Mouse (Mus musculus) C3H10T1/2 (cell line): ENCODE measurements around the gene Ncbp3. TPM values are rescaled to one million over a fixed set of nuclear protein-coding genes. Genes with fewer than 3 reads are reported as not detected.

Experiments used
- polyA plus RNA-seq, 2 experiments: library from polyadenylated mRNA; unstranded; fragments of >200 nt; fragmentation: generic; extraction: Trizol; gene quantifications; one replicate each; pipeline ENCODE4 v1.2.1; 2012; ENCODE audit warnings: missing spikeins in 2 of 2

Gene Ncbp3
- 1 to 10 TPM in 1 of 2 experiments, under 1 TPM in 1; 0.56 to 3.9 TPM for polyA plus RNA-seq

DNA sequence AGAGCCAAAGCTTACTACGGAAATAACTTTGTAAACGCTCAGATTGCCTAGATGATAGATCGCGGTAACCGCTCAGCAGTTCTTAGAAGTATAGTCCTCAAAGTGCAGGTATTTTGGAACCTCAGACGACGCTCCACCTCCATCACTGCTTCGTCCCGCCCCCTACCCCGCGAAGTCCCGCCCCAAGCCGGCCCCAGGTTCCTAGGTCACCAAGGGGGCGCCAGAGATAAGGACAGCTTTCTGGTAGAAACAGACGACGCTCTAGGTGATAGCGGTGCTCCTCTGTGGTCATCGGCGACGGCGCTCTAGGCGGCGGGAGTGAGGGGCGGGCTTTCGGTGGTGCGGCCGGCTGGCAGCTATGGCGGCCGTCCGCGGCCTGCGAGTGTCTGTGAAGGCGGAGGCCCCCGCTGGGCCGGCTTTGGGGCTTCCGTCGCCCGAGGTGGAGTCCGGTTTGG is at the start of gene Ncbp3:
TSS of gene Ncbp3 (plus strand) at position 242 of the 455 bp plus-strand sequence.

DNA sequence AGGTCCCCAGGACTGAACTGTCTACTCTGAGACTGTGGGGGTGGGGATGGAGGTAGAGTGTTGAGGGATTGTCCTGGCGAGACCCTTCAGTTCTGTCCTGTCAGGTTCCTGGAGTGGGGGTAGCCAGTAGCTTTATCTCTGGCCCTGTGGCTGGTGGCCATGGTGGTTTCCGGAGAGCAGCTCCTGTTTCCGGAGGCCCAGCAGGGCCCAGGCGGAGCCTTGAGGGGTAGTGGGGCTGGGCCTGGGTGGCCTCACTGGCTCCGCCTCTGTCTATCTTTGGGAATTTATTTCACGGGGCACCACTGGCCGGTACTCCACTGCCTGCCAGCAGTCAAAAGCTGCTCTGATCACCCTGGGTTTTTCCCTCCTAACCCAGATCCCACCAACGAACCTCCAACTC is 48.8 kb upstream of the Ncbp3 start, which contains the start of gene P2rx1:
TSS of gene P2rx1 (plus strand) at position 333 of the 400 bp plus-strand sequence.

DNA sequence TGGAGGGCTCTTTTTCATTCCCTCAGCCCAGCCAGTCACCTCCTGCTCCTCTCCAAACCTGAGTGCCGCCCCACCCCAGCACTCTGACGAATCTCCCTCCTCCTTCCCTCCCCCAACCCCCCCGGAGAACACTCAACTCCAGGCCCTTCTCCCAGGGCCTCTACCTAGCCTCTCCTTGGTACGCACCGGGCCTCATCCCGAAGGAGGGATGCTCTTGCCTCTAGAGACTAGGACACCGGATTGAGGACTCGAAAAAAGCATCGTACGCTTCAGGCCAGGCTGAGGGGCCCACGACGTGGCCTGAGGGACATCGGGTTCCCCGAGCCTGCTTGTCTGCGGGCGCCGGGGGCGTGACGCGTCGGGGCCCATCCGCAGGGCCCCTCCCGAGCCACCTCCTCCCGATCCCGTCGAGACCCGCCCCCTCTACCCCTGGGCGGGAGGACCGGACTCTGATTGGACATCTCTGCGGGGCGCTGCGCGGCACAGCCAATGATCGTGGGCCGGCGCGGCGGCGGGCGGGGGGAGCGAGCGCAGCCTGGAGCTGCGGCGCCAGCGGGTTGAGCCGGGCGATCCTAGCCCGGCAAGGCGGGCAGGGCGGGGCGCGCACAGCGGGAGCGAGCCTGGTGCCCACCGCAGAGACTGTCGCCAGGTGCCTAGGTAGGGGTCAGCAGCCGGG is 29.0 kb upstream of the Ncbp3 start, which contains the start of gene Camkk1:
TSS of gene Camkk1 (plus strand) at position 538 of the 676 bp plus-strand sequence.

DNA sequence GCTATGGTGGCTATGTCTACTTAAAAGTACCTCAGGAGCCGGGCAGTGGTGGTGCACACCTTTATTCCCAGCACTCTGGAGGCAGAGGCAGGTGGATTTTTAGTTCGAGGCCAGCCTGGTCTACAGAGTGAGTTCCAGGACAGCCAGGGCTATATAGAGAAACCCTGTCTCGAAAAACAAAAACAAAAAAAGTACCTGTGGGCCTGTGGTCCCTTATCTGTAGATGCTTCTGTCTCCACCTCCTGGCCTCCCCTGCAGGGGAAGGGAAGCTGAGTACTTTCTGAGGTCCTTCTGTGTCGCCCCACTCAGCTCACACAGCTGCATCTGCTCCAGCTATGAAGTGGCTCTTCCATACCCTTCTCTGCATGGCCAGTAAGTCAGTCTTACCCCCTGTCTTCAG is 42.7 kb downstream of the Ncbp3 start, which contains the start of gene Itgae:
TSS of gene Itgae (plus strand) at position 301 of the 400 bp plus-strand sequence.

DNA sequence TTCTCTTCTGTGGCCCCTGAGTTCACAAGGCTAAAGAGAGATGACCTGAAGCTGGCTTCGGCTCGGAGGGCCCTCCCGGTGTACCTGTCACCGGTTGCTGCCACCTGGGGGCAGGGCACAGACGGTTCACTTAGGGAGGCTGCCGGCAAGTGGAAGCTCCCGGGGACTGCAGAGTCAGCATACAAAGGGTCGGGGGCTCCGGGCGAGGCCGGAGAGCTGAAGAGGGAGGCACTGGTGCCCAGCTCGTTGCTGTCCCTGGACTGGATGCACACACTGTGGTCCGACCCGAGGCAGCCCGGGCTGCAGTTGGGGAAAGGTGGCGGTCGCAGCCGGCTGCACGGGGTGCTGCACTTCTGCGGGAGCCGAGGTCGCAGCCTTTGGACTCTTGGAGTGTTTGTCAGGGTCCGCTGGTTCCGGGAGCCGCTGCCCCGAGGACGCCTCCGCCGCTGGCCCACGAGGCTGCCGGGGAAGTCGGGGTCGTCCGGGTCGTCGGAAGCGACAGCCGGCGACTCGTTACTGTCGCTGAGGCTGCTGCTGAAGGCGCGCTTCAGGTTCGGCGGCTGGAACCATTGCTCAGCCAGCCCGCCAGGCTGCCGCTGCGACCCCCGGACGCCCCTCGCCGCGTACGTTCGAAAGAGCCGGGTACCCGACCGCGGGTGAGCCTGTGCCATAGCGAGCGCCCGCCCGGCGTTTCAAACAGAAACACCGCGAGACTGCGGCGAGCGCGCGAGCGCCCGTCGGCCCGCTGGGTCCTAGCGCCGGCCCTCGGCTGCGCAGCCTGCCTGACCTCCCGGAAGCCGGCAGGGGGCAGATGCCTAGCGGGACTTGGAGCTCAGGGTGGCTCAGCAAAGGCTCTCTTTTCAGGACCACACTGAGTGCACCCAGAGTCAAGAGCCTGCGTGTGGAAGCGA is 90.3 kb downstream of the Ncbp3 start, which contains the start of gene Haspin:
TSS of gene Haspin (minus strand) at position 704 of the 911 bp plus-strand sequence.

Other genes with a start within 250 kb of the Ncbp3 start
- under 1 TPM; 0.01 to 0.17 TPM for gene Atp2a3, start 86.6 kb upstream of the Ncbp3 start, polyA plus RNA-seq
- under 1 TPM; 0.01 to 0.59 TPM for gene P2rx1, start 48.7 kb upstream of the Ncbp3 start, polyA plus RNA-seq
- 1 to 10 TPM; 2.9 to 8.3 TPM for gene Camkk1, start 28.8 kb upstream of the Ncbp3 start, polyA plus RNA-seq
- gene Itgae, start 42.8 kb downstream of the Ncbp3 start, polyA plus RNA-seq: under 1 TPM; 0.04 to 0.07 TPM
- 1 to 10 TPM; 4.8 to 5.8 TPM for gene Haspin, start 90.5 kb downstream of the Ncbp3 start, polyA plus RNA-seq
- 1 to 10 TPM in 1 of 2 experiments, under 1 TPM in 1; 0.01 to 1.1 TPM for gene P2rx5, start 112.6 kb downstream of the Ncbp3 start, polyA plus RNA-seq
- 10 to 100 TPM; 41.6 to 71.5 TPM for gene Emc6, start 129.3 kb downstream of the Ncbp3 start, polyA plus RNA-seq
- gene Tax1bp3, start 129.3 kb downstream of the Ncbp3 start, polyA plus RNA-seq: 100 to 1,000 TPM; 122 to 202 TPM
- gene Ctns, start 151.3 kb downstream of the Ncbp3 start, polyA plus RNA-seq: 10 to 100 TPM in 1 of 2 experiments, 1 to 10 TPM in 1; 2.2 to 17.8 TPM
- 1 to 10 TPM in 1 of 2 experiments, under 1 TPM in 1; 0.42 to 4.1 TPM for gene Shpk, start 151.7 kb downstream of the Ncbp3 start, polyA plus RNA-seq
- under 1 TPM in 1 of 2 experiments, not detected in 1; 0.11 TPM for gene Trpv1, start 186.5 kb downstream of the Ncbp3 start, polyA plus RNA-seq
- gene Trpv3, start 219.6 kb downstream of the Ncbp3 start, polyA plus RNA-seq: under 1 TPM; under 0.01 to 0.02 TPM